Mouse (Mus musculus): ENCODE results near the gene Pex19. TPM values are rescaled to one million over a fixed set of nuclear protein-coding genes. Genes with fewer than 3 reads are reported as not detected.

Gene Pex19
- polyA plus RNA-seq, 1 experiment: 25.8 TPM

DNA sequence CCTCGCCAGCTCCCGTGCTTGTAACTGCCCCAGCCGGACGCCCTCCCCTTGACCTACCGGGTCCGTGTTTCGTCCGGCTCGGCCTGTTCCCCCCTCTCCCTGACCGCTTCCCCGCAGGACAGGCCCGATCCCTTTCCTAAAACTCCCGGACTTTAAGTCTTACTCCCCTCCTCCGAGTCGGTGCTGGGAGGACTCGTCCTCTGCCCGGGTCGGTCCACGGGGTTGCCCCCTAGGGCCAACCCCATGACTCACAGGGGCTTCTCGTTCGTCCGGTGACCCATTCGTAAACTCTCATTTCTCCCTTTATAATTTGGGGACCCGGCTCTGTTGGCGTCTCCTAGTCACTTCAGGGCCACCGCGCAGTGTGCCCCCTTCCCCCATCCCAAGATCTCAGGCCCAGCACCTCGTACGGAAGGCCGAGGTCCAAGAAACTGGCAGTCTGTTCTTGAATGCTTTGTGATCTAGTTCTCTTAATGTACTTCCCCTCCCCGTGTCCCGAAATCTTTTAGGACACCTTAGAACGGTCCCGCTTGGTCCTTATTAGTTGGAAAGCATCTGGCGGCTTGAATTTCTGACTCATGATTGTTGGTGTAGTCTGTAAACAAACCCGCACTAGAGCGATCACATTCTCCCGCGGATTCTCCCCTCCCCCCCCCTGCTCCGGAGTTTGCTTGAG, 21.9 kb downstream of the Pex19 start:
- Histone ChIP-seq H3K4me1 (ENCODE audit: control insufficient read depth, insufficient read depth, low read length) (peaks cover 2% of the 10 kb centered on the region), H3K36me3 (ENCODE audit: control insufficient read depth, insufficient read depth, low read length) (no peaks in the 10 kb centered on the region), H3K4me3 (ENCODE audit: control insufficient read depth, low read depth, low read length) (peak overlapping the region; percentile 92), H3K27ac (ENCODE audit: control insufficient read depth, insufficient read depth, low read depth, low read length) (peak overlapping the region; percentile 95), H3K27me3 (ENCODE audit: control insufficient read depth, insufficient read depth, low read length) (no peaks in the 10 kb centered on the region)
- TF ChIP-seq CTCF (IDR thresholded peaks at IDR 0.05; ENCODE audit: control insufficient read depth, insufficient read depth, insufficient replicate concordance, low read depth, low read length) (no peak), POLR2A (IDR thresholded peaks at IDR 0.05; ENCODE audit: control insufficient read depth, low read depth, low read length) (no peak)

DNA sequence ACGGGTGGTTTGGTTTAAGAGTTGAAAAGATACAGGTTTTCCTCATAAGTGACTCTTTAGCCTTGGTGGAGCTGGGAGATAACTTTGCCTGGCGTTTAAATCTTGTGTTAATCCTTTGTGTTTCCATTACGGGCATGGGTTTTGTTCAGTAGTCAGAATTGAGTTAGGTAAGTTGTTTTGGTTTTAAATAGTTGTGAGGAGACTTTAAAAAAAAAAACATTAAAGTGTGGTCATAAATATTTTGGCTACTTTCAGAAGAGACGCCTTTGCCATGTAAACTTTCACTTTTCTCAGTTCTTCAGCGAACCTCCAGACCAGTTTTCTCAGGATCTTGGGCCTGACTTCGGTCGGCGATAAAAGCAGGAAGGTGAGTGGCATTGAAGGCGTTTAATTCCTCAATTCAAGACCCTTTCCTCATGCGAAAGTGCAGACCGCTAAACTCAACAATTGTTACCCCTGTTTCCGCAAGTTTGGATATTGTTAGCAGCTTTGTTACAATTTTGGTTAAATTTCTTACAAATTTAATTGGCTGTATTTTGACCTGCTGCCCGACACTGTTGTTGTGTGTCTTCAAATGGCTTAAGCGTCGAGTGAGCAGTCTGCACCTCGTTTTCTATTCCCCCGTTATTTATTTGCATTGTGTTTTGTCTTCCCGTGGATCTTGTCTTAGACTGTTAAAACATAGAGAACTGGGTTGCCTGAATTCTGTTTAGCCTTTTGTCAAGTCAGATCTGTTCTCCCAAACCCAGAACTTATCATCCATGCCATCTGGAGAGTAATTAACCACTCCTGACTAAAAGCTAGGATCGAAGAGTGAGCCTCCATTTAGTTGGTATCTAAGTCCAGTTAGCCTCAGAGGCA, 22.6 kb downstream of the Pex19 start:
- Histone ChIP-seq H3K36me3 (ENCODE audit: control insufficient read depth, insufficient read depth, low read length) (no peaks in the 10 kb centered on the region; the same call in 1 of the 2 replicates), H3K27me3 (ENCODE audit: control insufficient read depth, insufficient read depth, low read length) (no peaks in the 10 kb centered on the region), H3K27ac (ENCODE audit: control insufficient read depth, insufficient read depth, low read depth, low read length) (peak overlapping the region; percentile 95), H3K4me1 (ENCODE audit: control insufficient read depth, insufficient read depth, low read length) (peaks cover 2% of the 10 kb centered on the region), H3K4me3 (ENCODE audit: control insufficient read depth, low read depth, low read length) (peak overlapping the region; percentile 92)
- TF ChIP-seq POLR2A (IDR thresholded peaks at IDR 0.05; ENCODE audit: control insufficient read depth, low read depth, low read length) (no peak), CTCF (IDR thresholded peaks at IDR 0.05; ENCODE audit: control insufficient read depth, insufficient read depth, insufficient replicate concordance, low read depth, low read length) (no peak)

DNA sequence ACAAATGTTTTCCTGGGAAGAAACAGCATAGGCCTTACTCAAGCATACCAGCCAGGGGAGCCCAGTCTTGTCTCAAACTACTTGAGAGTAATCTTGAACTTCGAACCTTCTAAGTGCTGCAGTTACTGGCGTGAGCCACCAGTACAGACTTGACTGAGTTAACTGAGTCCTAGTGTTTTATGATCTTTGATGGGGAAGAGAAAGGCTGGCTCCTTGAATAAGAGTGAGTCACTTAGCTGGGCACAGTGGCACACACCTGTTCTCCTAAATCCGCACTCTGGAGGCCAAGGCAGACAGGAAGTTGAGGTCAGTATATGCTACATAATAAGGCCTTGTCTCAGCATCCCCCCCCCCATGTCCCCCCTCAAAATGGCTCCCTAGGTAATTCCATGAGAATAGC, 28.0 kb downstream of the Pex19 start:
- Histone ChIP-seq H3K27me3 (ENCODE audit: control insufficient read depth, insufficient read depth, low read length) (no peaks in the 10 kb centered on the region), H3K4me1 (ENCODE audit: control insufficient read depth, insufficient read depth, low read length) (no peaks in the 10 kb centered on the region), H3K27ac (ENCODE audit: control insufficient read depth, insufficient read depth, low read depth, low read length) (no peak overlapping the region), H3K4me3 (ENCODE audit: control insufficient read depth, low read depth, low read length) (no peak overlapping the region), H3K36me3 (ENCODE audit: control insufficient read depth, insufficient read depth, low read length) (no peaks in the 10 kb centered on the region; the same call in 1 of the 2 replicates)
- TF ChIP-seq POLR2A (IDR thresholded peaks at IDR 0.05; ENCODE audit: control insufficient read depth, low read depth, low read length) (no peak), CTCF (IDR thresholded peaks at IDR 0.05; ENCODE audit: control insufficient read depth, insufficient read depth, insufficient replicate concordance, low read depth, low read length) (no peak)

DNA sequence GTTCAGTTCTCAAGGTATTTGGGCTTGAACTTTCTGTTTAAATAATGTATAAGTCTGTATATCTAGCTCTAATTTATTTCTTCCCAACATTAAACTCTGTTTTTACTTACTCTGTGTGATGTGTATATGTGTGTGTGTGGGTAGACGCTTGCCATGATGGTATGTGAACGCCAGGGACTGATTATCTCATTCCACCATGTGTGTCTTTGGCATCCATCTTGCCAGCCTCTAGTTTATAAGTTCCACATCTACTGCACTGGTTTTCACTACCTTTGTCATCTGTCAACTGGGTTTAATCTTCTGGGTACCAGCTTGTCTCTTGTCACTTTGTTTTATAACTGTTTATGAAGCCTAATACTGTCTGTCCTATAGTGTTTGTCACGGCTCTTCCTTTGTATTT, 29.0 kb downstream of the Pex19 start:
- TF ChIP-seq POLR2A (IDR thresholded peaks at IDR 0.05; ENCODE audit: control insufficient read depth, low read depth, low read length): no peak
- TF ChIP-seq CTCF (IDR thresholded peaks at IDR 0.05; ENCODE audit: control insufficient read depth, insufficient read depth, insufficient replicate concordance, low read depth, low read length): no peak
- no peaks in the 10 kb centered on the region for H3K4me1 ChIP-seq (ENCODE audit: control insufficient read depth, insufficient read depth, low read length)
- no peaks in the 10 kb centered on the region for H3K27me3 ChIP-seq (ENCODE audit: control insufficient read depth, insufficient read depth, low read length)
- H3K36me3 ChIP-seq (ENCODE audit: control insufficient read depth, insufficient read depth, low read length): no peaks in the 10 kb centered on the region; the same call in 1 of the 2 replicates
- H3K4me3 ChIP-seq (ENCODE audit: control insufficient read depth, low read depth, low read length): no peak overlapping the region
- H3K27ac ChIP-seq (ENCODE audit: control insufficient read depth, insufficient read depth, low read depth, low read length): no peak overlapping the region

DNA sequence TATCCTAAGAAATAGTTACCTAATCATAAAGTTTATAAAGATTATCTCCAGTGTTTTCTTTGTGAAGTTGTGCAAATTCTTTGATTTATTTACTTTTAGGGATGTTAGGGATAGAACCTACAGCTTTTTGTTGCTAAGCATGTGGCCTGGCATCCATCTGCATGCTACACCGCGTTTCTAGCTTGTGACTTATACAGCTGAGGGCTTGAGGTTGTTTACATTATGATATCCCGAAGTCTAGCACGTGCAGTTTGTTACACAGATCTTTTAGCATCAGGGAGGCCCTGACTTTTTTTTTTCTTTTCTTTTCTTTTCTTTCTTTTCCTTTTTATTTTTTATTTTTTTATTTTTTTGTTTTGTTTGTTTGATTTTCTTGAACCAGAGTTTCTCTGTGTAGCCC, 33.4 kb downstream of the Pex19 start:
- H3K4me3 ChIP-seq (ENCODE audit: control insufficient read depth, low read depth, low read length): no peak overlapping the region
- no peaks in the 10 kb centered on the region; the same call in 1 of the 2 replicates for H3K36me3 ChIP-seq (ENCODE audit: control insufficient read depth, insufficient read depth, low read length)
- no peak overlapping the region for H3K27ac ChIP-seq (ENCODE audit: control insufficient read depth, insufficient read depth, low read depth, low read length)
- H3K4me1 ChIP-seq (ENCODE audit: control insufficient read depth, insufficient read depth, low read length): no peaks in the 10 kb centered on the region
- no peaks in the 10 kb centered on the region for H3K27me3 ChIP-seq (ENCODE audit: control insufficient read depth, insufficient read depth, low read length)
- no peak for TF ChIP-seq CTCF (IDR thresholded peaks at IDR 0.05; ENCODE audit: control insufficient read depth, insufficient read depth, insufficient replicate concordance, low read depth, low read length)

DNA sequence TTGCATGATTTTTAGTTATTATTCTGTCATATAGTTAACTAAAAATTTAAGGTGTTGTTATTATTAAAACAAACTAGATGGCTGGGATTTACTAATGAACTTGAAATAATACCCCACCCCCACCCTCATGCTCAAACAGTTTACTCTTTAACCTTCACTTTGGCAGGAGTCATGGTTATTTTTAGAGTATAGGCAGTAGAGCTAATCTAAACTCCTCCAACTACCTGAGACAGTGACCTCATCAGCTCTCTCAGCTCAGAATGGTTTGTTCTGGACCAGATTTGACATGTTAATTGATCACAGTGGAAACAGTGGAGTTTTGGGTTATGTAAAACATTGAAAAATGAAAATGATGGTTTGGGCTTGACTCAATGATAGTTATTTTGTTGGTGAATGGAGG, 34.0 kb downstream of the Pex19 start:
- Histone ChIP-seq H3K27me3 (ENCODE audit: control insufficient read depth, insufficient read depth, low read length) (no peaks in the 10 kb centered on the region), H3K4me3 (ENCODE audit: control insufficient read depth, low read depth, low read length) (no peak overlapping the region), H3K4me1 (ENCODE audit: control insufficient read depth, insufficient read depth, low read length) (no peaks in the 10 kb centered on the region), H3K36me3 (ENCODE audit: control insufficient read depth, insufficient read depth, low read length) (no peaks in the 10 kb centered on the region; the same call in 1 of the 2 replicates), H3K27ac (ENCODE audit: control insufficient read depth, insufficient read depth, low read depth, low read length) (no peak overlapping the region)
- TF ChIP-seq CTCF (IDR thresholded peaks at IDR 0.05; ENCODE audit: control insufficient read depth, insufficient read depth, insufficient replicate concordance, low read depth, low read length) (no peak), POLR2A (IDR thresholded peaks at IDR 0.05; ENCODE audit: control insufficient read depth, low read depth, low read length) (no peak)

DNA sequence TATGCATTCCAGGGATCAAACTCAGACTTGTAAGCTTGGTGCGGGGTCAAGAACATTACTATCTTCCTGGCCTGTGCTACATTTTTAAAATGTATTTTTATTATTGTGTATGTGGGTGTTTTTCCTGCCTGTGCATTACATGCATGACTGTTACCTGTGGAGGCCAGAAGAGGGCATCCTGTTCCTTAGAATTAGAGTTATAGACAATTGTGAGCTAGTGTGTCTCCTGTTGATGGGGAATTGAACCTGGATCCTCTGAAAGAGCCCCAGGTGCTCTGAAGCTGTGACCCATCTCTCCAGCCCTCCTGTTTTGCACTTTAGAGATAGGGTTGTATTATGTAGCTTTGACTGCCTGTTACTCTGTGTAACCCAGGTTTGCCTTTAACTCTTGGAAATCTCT, 35.5 kb downstream of the Pex19 start:
- Histone ChIP-seq H3K36me3 (ENCODE audit: control insufficient read depth, insufficient read depth, low read length) (no peaks in the 10 kb centered on the region; the same call in 1 of the 2 replicates), H3K4me3 (ENCODE audit: control insufficient read depth, low read depth, low read length) (no peak overlapping the region), H3K27me3 (ENCODE audit: control insufficient read depth, insufficient read depth, low read length) (no peaks in the 10 kb centered on the region), H3K27ac (ENCODE audit: control insufficient read depth, insufficient read depth, low read depth, low read length) (no peak overlapping the region), H3K4me1 (ENCODE audit: control insufficient read depth, insufficient read depth, low read length) (no peaks in the 10 kb centered on the region)
- TF ChIP-seq CTCF (IDR thresholded peaks at IDR 0.05; ENCODE audit: control insufficient read depth, insufficient read depth, insufficient replicate concordance, low read depth, low read length) (no peak), POLR2A (IDR thresholded peaks at IDR 0.05; ENCODE audit: control insufficient read depth, low read depth, low read length) (no peak)
